Mouse (Mus musculus) C2C12 (cell line): ENCODE results near the gene Wipf3. TPM values are rescaled to one million over a fixed set of nuclear protein-coding genes. Genes with fewer than 3 reads are reported as not detected.

Experiments
- H3K27me3 ChIP-seq: one replicate; pipeline ENCODE4 v1.6.1; 2011; ENCODE audit not compliant: control insufficient read depth, insufficient read depth, insufficient read length
- H3K36me3 ChIP-seq: one replicate; pipeline ENCODE4 v1.6.1; 2011; ENCODE audit not compliant: control insufficient read depth, insufficient read depth
- H3K4me3 ChIP-seq: one replicate; pipeline ENCODE4 v1.5.1; 2011; ENCODE audit warnings: mild to moderate bottlenecking, control low read depth; ENCODE audit not compliant: poor library complexity, insufficient read depth, severe bottlenecking
- H3K79me2 ChIP-seq: one replicate; pipeline ENCODE4 v1.6.1; 2011; ENCODE audit not compliant: control insufficient read depth, insufficient read depth
- H3K79me3 ChIP-seq: one replicate; pipeline ENCODE4 v1.6.1; 2011; ENCODE audit warnings: low read depth, control low read depth
- H3ac ChIP-seq: one replicate; pipeline ENCODE3; 2011; ENCODE audit warnings: low read depth; ENCODE audit not compliant: control insufficient read depth, insufficient read length
- CEBPB ChIP-seq: IDR thresholded peaks from one replicate; pipeline ENCODE4 v1.6.1; 2011; ENCODE audit warnings: low read depth, mild to moderate bottlenecking, control low read depth, moderate library complexity
- CTCF ChIP-seq: IDR thresholded peaks from one replicate; pipeline ENCODE4 v1.5.1; 2011; ENCODE audit not compliant: control insufficient read depth, insufficient read depth, insufficient read length
- FOSL1 ChIP-seq: IDR thresholded peaks from one replicate; pipeline ENCODE4 v1.8.0; 2011; ENCODE audit warnings: mild to moderate bottlenecking, low read length; ENCODE audit not compliant: poor library complexity, insufficient read depth, severe bottlenecking
- MAX ChIP-seq: IDR thresholded peaks from one replicate; pipeline ENCODE4 v1.6.1; 2011; ENCODE audit warnings: mild to moderate bottlenecking, control low read depth
- MYOD1 ChIP-seq: IDR thresholded peaks from one replicate; pipeline ENCODE4 v1.6.1; 2011; ENCODE audit warnings: low read depth; ENCODE audit not compliant: control insufficient read depth, insufficient read length
- MYOG ChIP-seq: IDR thresholded peaks from one replicate; pipeline ENCODE4 v1.6.1; 2011; ENCODE audit not compliant: control insufficient read depth, insufficient read length; ENCODE audit errors: extremely low read depth
- USF1 ChIP-seq: IDR thresholded peaks from one replicate; pipeline ENCODE4 v1.6.1; 2011; ENCODE audit warnings: low read depth, mild to moderate bottlenecking, control low read depth, moderate library complexity
- polyA plus RNA-seq: library from polyadenylated mRNA; unstranded; fragments of >200 nt; fragmentation: generic; extraction: Trizol; gene quantifications from one replicate; pipeline ENCODE4 v1.2.1, GENCODE M21; 2012; ENCODE audit warnings: missing spikeins

Wipf3 gene
- polyA plus RNA-seq, 1 experiment = 0.02 TPM

DNA sequence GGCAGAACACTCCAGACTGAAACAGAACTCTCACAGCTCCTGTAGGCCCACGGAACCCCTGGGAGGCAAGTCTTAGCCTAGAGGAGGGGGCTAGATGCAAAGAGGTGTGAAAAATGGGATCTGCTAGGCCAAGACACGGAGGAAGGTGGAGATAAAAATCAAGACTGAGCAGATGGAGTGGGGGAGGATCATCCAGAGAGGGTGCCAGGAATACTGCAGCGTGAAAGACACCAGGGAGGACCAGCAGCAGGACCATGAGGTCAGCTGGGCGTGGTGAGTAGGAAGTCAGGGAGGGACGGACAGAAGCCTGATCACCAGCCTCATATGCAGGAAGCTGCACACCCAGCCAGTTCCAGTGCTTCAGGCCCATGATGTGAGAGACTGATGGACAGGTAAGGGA, 89.4 kb downstream of the Wipf3 start:
- no peaks in the 10 kb centered on the region for H3K36me3 ChIP-seq
- no peaks in the 10 kb centered on the region for H3K79me2 ChIP-seq
- no peaks in the 10 kb centered on the region for H3K79me3 ChIP-seq
- no peak for TF ChIP-seq MAX
- TF ChIP-seq CEBPB = no peak
- TF ChIP-seq USF1 = no peak
- no peak for TF ChIP-seq FOSL1
- no peak for TF ChIP-seq CTCF
- no peak for TF ChIP-seq MYOG
- TF ChIP-seq MYOD1 = no peak
- H3ac ChIP-seq = no peak overlapping the region
- no peak overlapping the region for H3K4me3 ChIP-seq
- H3K27me3 ChIP-seq = no peaks in the 10 kb centered on the region

GRCm38 (mm10) chr6:54528666-54529065, 99.3 kb downstream of the Wipf3 start:
- TF ChIP-seq CEBPB = no peak
- TF ChIP-seq CTCF = no peak
- TF ChIP-seq MAX = no peak
- TF ChIP-seq FOSL1 = no peak
- TF ChIP-seq MYOG = no peak
- no peak for TF ChIP-seq MYOD1
- TF ChIP-seq USF1 = no peak
- no peaks in the 10 kb centered on the region for H3K79me2 ChIP-seq
- H3K36me3 ChIP-seq = no peaks in the 10 kb centered on the region
- no peak overlapping the region for H3K4me3 ChIP-seq
- H3ac ChIP-seq = no peak overlapping the region
- H3K27me3 ChIP-seq = no peaks in the 10 kb centered on the region
- H3K79me3 ChIP-seq = no peaks in the 10 kb centered on the region

DNA sequence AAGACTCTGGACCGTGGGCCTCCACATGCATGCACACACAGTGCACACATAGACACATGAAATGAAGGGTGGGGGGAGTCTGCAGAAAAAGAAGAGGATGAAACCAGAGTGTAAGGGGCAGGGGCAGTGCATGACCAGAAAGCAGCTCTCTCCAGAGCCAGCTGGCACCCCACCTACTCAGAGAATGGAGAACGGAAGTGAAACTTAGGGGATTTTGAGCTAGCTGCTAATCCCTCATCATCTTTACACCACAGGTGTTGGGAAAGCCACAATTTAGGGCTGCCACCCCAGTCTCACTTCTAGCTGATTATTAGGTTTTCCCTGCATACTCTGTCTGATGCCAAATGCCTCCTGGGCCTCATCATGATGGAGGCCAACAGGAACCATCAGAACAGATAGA, 100.8 kb downstream of the Wipf3 start:
- Histone ChIP-seq H3K4me3 (no peak overlapping the region), H3K27me3 (no peaks in the 10 kb centered on the region), H3K36me3 (no peaks in the 10 kb centered on the region), H3K79me2 (no peaks in the 10 kb centered on the region), H3K79me3 (no peaks in the 10 kb centered on the region), H3ac (no peak overlapping the region)
- TF ChIP-seq CEBPB = no peak
- TF ChIP-seq USF1 = no peak
- no peak for TF ChIP-seq MYOD1
- TF ChIP-seq MAX = no peak
- TF ChIP-seq MYOG = no peak
- TF ChIP-seq FOSL1 = no peak
- TF ChIP-seq CTCF = no peak

GRCm38 (mm10) chr6:54531048-54531481, 101.7 kb downstream of the Wipf3 start:
- no peaks in the 10 kb centered on the region for H3K79me3 ChIP-seq
- H3K27me3 ChIP-seq = no peaks in the 10 kb centered on the region
- H3K36me3 ChIP-seq = no peaks in the 10 kb centered on the region
- H3K79me2 ChIP-seq = no peaks in the 10 kb centered on the region
- H3K4me3 ChIP-seq = no peak overlapping the region
- TF ChIP-seq USF1 (no peak), MYOG (no peak), CEBPB (no peak), MAX (no peak), CTCF (no peak), MYOD1 (no peak), FOSL1 (no peak)
- no peak overlapping the region for H3ac ChIP-seq

GRCm38 (mm10) chr6:54535485-54535884, 106.1 kb downstream of the Wipf3 start:
- TF ChIP-seq MYOD1 = no peak

DNA sequence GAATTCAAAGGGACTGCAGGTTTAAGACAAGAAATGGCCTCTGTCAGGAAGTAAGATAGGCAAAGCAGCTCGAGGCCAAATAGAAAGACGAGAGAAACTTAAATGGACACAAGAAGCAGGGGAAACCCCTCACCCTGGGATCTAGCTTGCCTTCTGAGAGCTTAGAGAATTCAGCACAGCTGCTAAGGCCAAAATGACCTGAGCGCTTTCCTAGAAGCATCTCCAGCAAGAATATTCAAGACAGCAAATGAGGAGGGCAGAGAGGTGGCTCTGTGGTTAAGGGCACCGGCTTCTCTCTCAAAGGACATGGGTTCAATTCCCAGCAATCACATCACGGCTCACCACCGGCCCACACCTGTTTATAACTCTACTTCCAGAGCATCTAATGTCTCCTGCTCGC, 107.7 kb downstream of the Wipf3 start:
- no peak overlapping the region for H3ac ChIP-seq
- no peaks in the 10 kb centered on the region for H3K27me3 ChIP-seq
- no peak overlapping the region for H3K4me3 ChIP-seq
- no peaks in the 10 kb centered on the region for H3K79me2 ChIP-seq
- H3K79me3 ChIP-seq = no peaks in the 10 kb centered on the region
- H3K36me3 ChIP-seq = no peaks in the 10 kb centered on the region
- TF ChIP-seq CTCF (no peak), MAX (no peak), CEBPB (no peak), MYOG (no peak)

More at GRCm38 (mm10) chr6:54535485-54535884, 106.1 kb downstream of the Wipf3 start:
- Histone ChIP-seq H3K4me3 (no peak overlapping the region), H3K27me3 (no peaks in the 10 kb centered on the region), H3K79me2 (no peaks in the 10 kb centered on the region), H3K79me3 (no peaks in the 10 kb centered on the region), H3ac (no peak overlapping the region), H3K36me3 (no peaks in the 10 kb centered on the region)
